Mouse (Mus musculus): Measurements from ENCODE around the gene Lrp2bp.

The Lrp2bp gene

DNA sequence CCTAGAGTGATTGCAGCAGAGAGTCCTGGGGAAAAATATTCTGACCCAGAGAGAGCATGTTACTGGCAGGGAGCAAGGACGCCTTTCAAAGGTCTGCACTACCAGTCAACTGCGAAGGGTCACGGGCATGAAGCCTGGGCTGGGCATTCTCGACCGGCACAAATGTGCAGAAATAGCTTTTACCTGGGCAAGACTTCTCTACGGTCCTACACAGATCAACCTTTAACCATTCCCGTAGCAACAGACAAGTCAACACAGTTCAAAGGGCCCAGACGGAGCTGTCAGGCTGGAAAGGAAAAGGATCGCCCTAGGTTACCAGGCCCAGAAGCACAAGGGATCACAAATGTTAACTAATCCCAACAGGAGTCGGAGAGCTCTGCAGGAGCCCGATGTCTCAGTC, 37.1 kb downstream of the Lrp2bp start:
- peak; percentile 67 to 70 for DNase-seq

DNA sequence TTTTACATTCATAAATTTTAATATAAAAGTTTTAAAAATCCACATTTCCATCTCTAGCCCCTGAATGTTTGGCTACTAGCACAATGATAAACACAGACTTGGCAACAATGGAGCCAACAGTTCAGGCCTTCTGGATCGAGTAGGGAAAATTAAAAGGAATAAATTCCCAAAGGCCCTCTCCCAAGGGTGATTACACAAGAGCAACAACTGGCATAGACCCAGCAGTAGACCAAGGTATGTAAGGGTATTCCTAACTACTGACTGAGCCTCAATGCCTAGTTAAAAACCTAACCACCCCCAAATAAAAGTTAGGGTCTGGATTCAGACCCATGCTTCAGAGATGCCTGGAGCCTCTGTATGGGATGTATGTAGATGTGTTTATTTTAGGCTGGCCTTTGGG, 40.6 kb downstream of the Lrp2bp start:
- no peak for DNase-seq

DNA sequence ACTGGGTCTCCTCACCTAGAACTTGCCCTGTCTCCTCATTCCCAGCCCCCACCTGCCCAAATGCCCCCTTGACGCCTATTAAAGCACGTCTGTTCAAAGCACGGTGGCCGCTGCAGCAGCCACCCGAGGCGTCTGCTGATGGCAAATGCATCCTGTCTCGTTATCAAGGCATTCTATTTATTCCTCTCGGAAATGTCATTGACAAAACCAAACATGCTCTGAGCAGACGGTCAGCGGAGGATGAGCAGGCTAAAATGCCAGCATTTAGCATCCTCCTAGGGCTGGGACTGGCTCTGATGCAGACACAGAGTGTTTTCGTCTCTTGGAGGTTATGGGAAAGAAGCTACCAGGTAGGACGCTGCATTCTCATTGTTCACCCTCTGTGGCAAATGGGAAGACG, 41.2 kb downstream of the Lrp2bp start:
- DNase-seq: no peak

DNA sequence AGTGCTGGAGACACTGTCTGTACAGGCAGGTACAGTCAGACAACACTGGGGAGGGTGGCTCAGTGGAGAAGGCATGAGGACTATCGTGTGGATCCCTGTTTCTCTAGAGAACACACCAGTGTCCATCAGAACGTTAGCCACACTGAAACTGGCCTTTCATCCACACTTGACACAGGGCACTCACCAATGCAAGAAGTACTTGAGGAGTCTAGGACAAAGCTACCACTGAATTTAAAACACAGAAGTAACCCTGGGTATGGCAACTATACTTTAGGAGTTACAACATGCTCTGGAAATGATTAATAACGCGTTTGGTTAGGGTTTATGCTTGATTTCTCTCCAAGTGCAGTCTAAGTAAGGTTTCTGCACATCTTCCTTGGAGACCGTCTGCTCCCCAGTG, 73.7 kb downstream of the Lrp2bp start:
- DNase-seq: no peak

DNA sequence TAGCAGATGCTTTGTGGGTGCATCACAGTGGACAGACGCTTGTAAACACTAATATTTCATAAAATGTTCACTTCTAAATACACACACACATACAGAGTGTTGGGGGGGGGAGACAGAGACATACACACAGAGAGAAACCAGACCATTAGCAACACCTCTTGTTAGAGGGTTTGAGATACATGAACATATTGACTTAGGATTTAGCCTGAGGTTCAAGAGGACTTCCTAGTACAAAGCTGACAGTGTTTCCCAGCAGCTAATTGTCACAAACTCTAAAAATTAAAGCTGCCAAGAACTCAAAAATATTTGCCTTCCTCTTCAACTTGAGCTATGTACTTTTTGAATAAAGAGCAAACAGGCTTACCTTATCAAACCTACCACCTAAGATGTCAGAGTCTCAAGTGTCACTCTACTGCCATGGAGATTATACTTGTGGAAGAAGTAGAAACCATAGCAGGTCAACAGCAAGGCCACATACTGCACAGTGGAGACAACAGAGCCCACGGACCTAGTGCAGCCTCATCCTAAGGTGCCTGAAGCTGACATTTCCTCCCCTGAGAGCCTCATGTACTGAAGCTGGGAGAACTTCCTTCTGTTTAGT, 74.5 kb downstream of the Lrp2bp start:
- DNase-seq: no peak

DNA sequence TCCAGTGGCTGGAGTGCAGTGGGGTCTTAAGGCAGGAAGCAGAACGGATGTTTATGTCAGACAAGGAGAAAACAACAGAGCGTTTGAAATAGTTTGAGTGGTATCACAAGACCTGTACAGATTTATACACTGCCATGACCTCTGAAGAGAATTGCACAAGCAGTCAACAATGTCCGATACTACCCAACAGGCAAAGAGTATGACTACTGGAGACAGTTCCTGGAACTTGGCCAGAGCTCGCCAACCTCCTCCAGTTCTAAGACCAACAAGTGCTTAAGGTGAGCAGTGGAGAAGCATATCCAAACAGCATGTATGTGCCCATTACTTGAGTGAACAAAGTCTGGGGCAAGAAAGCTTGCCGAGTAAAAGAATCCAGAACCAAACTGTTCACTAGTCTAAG, 76.1 kb downstream of the Lrp2bp start:
- no peak for DNase-seq

DNA sequence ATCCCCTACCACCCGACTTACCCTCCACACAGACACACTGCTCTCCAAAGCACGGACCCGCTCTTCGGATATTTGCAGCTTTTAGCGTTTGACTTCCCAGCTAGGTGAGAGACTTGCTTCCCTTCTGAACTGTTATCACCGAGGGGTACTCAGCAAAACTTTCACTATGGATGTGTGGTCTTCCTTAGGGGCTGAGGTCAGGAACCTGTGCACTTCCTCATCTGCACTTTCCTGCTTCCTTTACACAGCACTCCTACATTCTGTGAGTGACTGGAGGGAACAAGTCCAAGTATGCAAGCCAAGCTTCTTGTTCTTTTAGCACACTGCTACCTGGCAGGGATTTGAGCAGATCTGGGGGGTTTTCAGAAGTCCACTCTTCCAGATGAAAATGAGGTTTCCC, 79.8 kb downstream of the Lrp2bp start:
- DNase-seq: no peak

Data from kidney, postnatal 36 days (tissue).